11 mouse cellular contexts compared by ENCODE assay signal in the genomic region with DNA sequence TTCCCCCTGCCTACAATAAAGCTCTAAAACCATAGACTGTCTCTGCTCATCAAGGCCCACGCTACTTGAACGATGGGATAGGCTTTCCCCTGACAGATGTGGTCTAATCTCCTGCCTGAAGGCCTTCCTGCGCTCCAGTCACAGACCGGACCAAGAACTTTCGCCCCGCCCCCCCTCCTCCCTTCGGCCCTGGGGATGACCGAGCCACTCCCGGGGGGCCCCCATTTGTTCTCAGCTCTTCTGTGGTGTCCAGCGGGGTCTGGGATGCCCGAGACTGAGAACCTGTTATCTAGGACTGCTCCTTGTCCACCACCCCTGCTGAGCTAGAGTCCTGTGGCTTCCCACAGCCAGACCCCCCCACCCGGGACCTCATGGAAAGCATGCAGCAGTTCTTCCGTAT. TPM values are rescaled to one million over a fixed set of nuclear protein-coding genes. Genes with fewer than 3 reads are reported as not detected.
DNase-seq lines count a peak whose midpoint lies in the region; ATAC-seq and TF ChIP-seq lines count a peak whose summit lies in the region.
"Had no signal": no experiment of that assay in that cellular context is flagged by ENCODE, and none has a peak within 500 bp of the region (broad histone marks: within the 10 kb centered on the region; RNA-seq: fewer than 3 reads in every experiment).

No protein-coding gene starts in this region.

- no peak for ATAC-seq in forebrain, embryonic 13.5 days
- no peak for ATAC-seq in forebrain, postnatal 0 days
- no peak for ATAC-seq in lung, embryonic 16.5 days (ENCODE audit: low read depth)
- ATAC-seq in limb, embryonic 12.5 days (ENCODE audit: insufficient number of reproducible peaks, insufficient read depth, low FRiP score, low TSS enrichment, low read depth): no peak
- no peak for ATAC-seq in stomach, embryonic 16.5 days (ENCODE audit: insufficient read depth, low FRiP score)
- ATAC-seq in megakaryocyte progenitor cell, adult 5-6 weeks (replicated peaks; ENCODE audit: poor library complexity): no peak

- H3K27ac ChIP-seq in forebrain, embryonic 13.5 days: no peak overlapping the region
- no peak overlapping the region for H3K27ac ChIP-seq in forebrain, postnatal 0 days (ENCODE audit: low read depth, low read length)
- H3K27ac ChIP-seq in lung, embryonic 16.5 days (ENCODE audit: low read length): no peak overlapping the region
- H3K27ac ChIP-seq in limb, embryonic 12.5 days: no peak overlapping the region
- no peak overlapping the region for H3K27ac ChIP-seq in stomach, embryonic 16.5 days (ENCODE audit: low read length)

- no peaks in the 10 kb centered on the region for H3K36me3 ChIP-seq in forebrain, embryonic 13.5 days (ENCODE audit: poor library complexity, severe bottlenecking)
- H3K36me3 ChIP-seq in forebrain, postnatal 0 days (ENCODE audit: insufficient read depth): no peaks in the 10 kb centered on the region
- no peaks in the 10 kb centered on the region for H3K36me3 ChIP-seq in lung, embryonic 16.5 days (ENCODE audit: control insufficient read depth, insufficient read depth, low read length)
- H3K36me3 ChIP-seq in limb, embryonic 12.5 days: no peaks in the 10 kb centered on the region
- no peaks in the 10 kb centered on the region for H3K36me3 ChIP-seq in stomach, embryonic 16.5 days (ENCODE audit: control insufficient read depth, insufficient read depth, low read length)

- H3K4me1 ChIP-seq in forebrain, embryonic 13.5 days: peaks cover 4% of the 10 kb centered on the region; the same call in 1 of the 2 replicates
- H3K4me1 ChIP-seq in forebrain, postnatal 0 days (ENCODE audit: insufficient read depth): no peaks in the 10 kb centered on the region
- H3K4me1 ChIP-seq in lung, embryonic 16.5 days (replicated peaks; ENCODE audit: control insufficient read depth, insufficient read depth, low read length): no peaks in the 10 kb centered on the region
- peaks cover 4% of the 10 kb centered on the region for H3K4me1 ChIP-seq in limb, embryonic 12.5 days (replicated peaks)
- H3K4me1 ChIP-seq in stomach, embryonic 16.5 days (ENCODE audit: control insufficient read depth, insufficient read depth, low read length): 0 out of 2 replicates have a peak, but pooled peaks cover 5% of the 10 kb centered on the region

- WGBS in forebrain, embryonic 13.5 days: 7% methylated on average over 13 of the region's 13 CpGs
- whole genome bisulfite sequencing in forebrain, postnatal 0 days: 5% methylated on average over 13 of the region's 13 CpGs
- 6% methylated on average over 12 of the region's 13 CpGs for WGBS in lung, embryonic 16.5 days
- WGBS in limb, embryonic 12.5 days: 3% methylated on average over 12 of the region's 13 CpGs
- WGBS in stomach, embryonic 16.5 days: 10% methylated on average over 13 of the region's 13 CpGs

- no peaks in the 10 kb centered on the region for H3K27me3 ChIP-seq in forebrain, embryonic 13.5 days
- no peaks in the 10 kb centered on the region for H3K27me3 ChIP-seq in forebrain, postnatal 0 days (ENCODE audit: insufficient read depth, low read length)
- H3K27me3 ChIP-seq in lung, embryonic 16.5 days (ENCODE audit: control insufficient read depth, insufficient read depth, low read depth, low read length): no peaks in the 10 kb centered on the region
- H3K27me3 ChIP-seq in limb, embryonic 12.5 days: peaks cover 4% of the 10 kb centered on the region; the same call in 1 of the 2 replicates
- H3K27me3 ChIP-seq in stomach, embryonic 16.5 days (ENCODE audit: control insufficient read depth, insufficient read depth, low read length): no peaks in the 10 kb centered on the region

- no peak overlapping the region for H3K4me3 ChIP-seq in forebrain, embryonic 13.5 days
- no peak overlapping the region for H3K4me3 ChIP-seq in forebrain, postnatal 0 days (ENCODE audit: low read depth, low read length)
- H3K4me3 ChIP-seq in lung, embryonic 16.5 days (ENCODE audit: low read length): no peak overlapping the region
- no peak overlapping the region; the same call in 1 of the 2 replicates for H3K4me3 ChIP-seq in limb, embryonic 12.5 days (replicated peaks)
- H3K4me3 ChIP-seq in stomach, embryonic 16.5 days (replicated peaks; ENCODE audit: low read length): no peak overlapping the region

- H3K9ac ChIP-seq in forebrain, embryonic 13.5 days: no peak overlapping the region
- H3K9ac ChIP-seq in forebrain, postnatal 0 days: no peak overlapping the region
- H3K9ac ChIP-seq in lung, embryonic 16.5 days (ENCODE audit: low read length): peak overlapping the region; percentile 42; the same call in 1 of the 2 replicates
- H3K9ac ChIP-seq in limb, embryonic 12.5 days (replicated peaks): no peak overlapping the region
- H3K9ac ChIP-seq in stomach, embryonic 16.5 days (ENCODE audit: low read length): no peak overlapping the region; the same call in 1 of the 2 replicates

- no peak for TF ChIP-seq CTCF in forebrain, postnatal 0 days (IDR thresholded peaks at IDR 0.05; ENCODE audit: low read depth)

- DNase-seq in forebrain, postnatal 0 days: no peak
- no peak for DNase-seq in lung, postnatal 25 days (ENCODE audit: low spot score)
- no peak for DNase-seq in ovary, postnatal 14 days (ENCODE audit: low spot score)
- DNase-seq: adrenal gland, adult 8-10 months; cerebellum, postnatal 36 days had no signal

- H3K4me2 ChIP-seq in forebrain, embryonic 13.5 days: peak overlapping the region; percentile 27; the same call in 1 of the 2 replicates
- H3K4me2 ChIP-seq in forebrain, postnatal 0 days (ENCODE audit: low read depth): no peak overlapping the region
- peak overlapping the region; percentile 28; the same call in 1 of the 2 replicates for H3K4me2 ChIP-seq in lung, embryonic 16.5 days (ENCODE audit: low read depth, low read length)
- peak overlapping the region; percentile 49 for H3K4me2 ChIP-seq in limb, embryonic 12.5 days
- peak overlapping the region; percentile 43 for H3K4me2 ChIP-seq in stomach, embryonic 16.5 days (ENCODE audit: low read depth, low read length)

- no peaks in the 10 kb centered on the region for H3K9me3 ChIP-seq in forebrain, embryonic 13.5 days (replicated peaks)
- H3K9me3 ChIP-seq in forebrain, postnatal 0 days (ENCODE audit: low read length): no peaks in the 10 kb centered on the region
- H3K9me3 ChIP-seq in lung, embryonic 16.5 days (ENCODE audit: control insufficient read depth, low read length): no peaks in the 10 kb centered on the region
- no peaks in the 10 kb centered on the region for H3K9me3 ChIP-seq in limb, embryonic 12.5 days
- no peaks in the 10 kb centered on the region for H3K9me3 ChIP-seq in stomach, embryonic 16.5 days (replicated peaks; ENCODE audit: control insufficient read depth, low read length)

RNA-seq across cellular contexts. Expression of a gene that starts 26.1 kb away (rescaled TPM):
- 14.1 and 15.4 TPM in 2 replicates for polyA plus RNA-seq in forebrain, embryonic 13.5 days (2015; fragmentation: Nextera tagmentation; extraction: Ambion mirVana)
- total RNA-seq in forebrain, postnatal 0 days (2014; rRNA removed): 68.9 and 71.9 TPM in 2 replicates
- 9.5 and 9.9 TPM in 2 replicates for polyA plus RNA-seq in forebrain, postnatal 0 days (2015; fragmentation: Nextera tagmentation; extraction: Ambion mirVana)
- polyA plus RNA-seq in lung, embryonic 16.5 days (2015; fragmentation: Nextera tagmentation; extraction: Ambion mirVana): 9.5 and 9.8 TPM in 2 replicates
- polyA plus RNA-seq in limb, embryonic 12.5 days (2016; fragmentation: Nextera tagmentation; extraction: Ambion mirVana): 15.9 and 18.1 TPM in 2 replicates
- 7.0 and 7.4 TPM in 2 replicates for polyA plus RNA-seq in stomach, embryonic 16.5 days (2015; fragmentation: Nextera tagmentation; extraction: Ambion mirVana)
- 92.5 and 110 TPM in 2 replicates for total RNA-seq in megakaryocyte progenitor cell, adult 5-6 weeks (2015)
- 98.1 and 128 TPM in 2 replicates for total RNA-seq in megakaryocyte progenitor cell, adult 5-6 weeks (2017)

RNA-seq across cellular contexts. Expression of a gene that starts 31.7 kb away (rescaled TPM):
- 1.2 TPM in 2 replicates for polyA plus RNA-seq in forebrain, embryonic 13.5 days (2015; fragmentation: Nextera tagmentation; extraction: Ambion mirVana)
- 1.8 and 2.1 TPM in 2 replicates for total RNA-seq in forebrain, postnatal 0 days (2014; rRNA removed)
- polyA plus RNA-seq in forebrain, postnatal 0 days (2015; fragmentation: Nextera tagmentation; extraction: Ambion mirVana): 0.65 and 0.86 TPM in 2 replicates
- polyA plus RNA-seq in lung, embryonic 16.5 days (2015; fragmentation: Nextera tagmentation; extraction: Ambion mirVana): 8.8 and 9.3 TPM in 2 replicates
- polyA plus RNA-seq in limb, embryonic 12.5 days (2016; fragmentation: Nextera tagmentation; extraction: Ambion mirVana): 3.5 and 3.7 TPM in 2 replicates
- 3.0 and 3.1 TPM in 2 replicates for polyA plus RNA-seq in stomach, embryonic 16.5 days (2015; fragmentation: Nextera tagmentation; extraction: Ambion mirVana)
- total RNA-seq in megakaryocyte progenitor cell, adult 5-6 weeks (2015): 0.12 TPM in 1 of 2 replicates, not detected in the other
- total RNA-seq in megakaryocyte progenitor cell, adult 5-6 weeks (2017): not detected in 2 replicates
- polyA plus RNA-seq: macrophage had no signal

RNA-seq across cellular contexts. Expression of a gene that starts 35.0 kb away (rescaled TPM):
- polyA plus RNA-seq in forebrain, embryonic 13.5 days (2015; fragmentation: Nextera tagmentation; extraction: Ambion mirVana): 18.6 and 20.6 TPM in 2 replicates
- total RNA-seq in forebrain, postnatal 0 days (2014; rRNA removed): 32.8 and 41.9 TPM in 2 replicates
- polyA plus RNA-seq in forebrain, postnatal 0 days (2015; fragmentation: Nextera tagmentation; extraction: Ambion mirVana): 14.5 and 17.3 TPM in 2 replicates
- 0.39 and 0.54 TPM in 2 replicates for polyA plus RNA-seq in lung, embryonic 16.5 days (2015; fragmentation: Nextera tagmentation; extraction: Ambion mirVana)
- polyA plus RNA-seq in limb, embryonic 12.5 days (2016; fragmentation: Nextera tagmentation; extraction: Ambion mirVana): 0.51 and 0.81 TPM in 2 replicates
- polyA plus RNA-seq in stomach, embryonic 16.5 days (2015; fragmentation: Nextera tagmentation; extraction: Ambion mirVana): 1.2 and 1.6 TPM in 2 replicates
- 0.22 and 0.71 TPM in 2 replicates for total RNA-seq in megakaryocyte progenitor cell, adult 5-6 weeks (2015)
- total RNA-seq in megakaryocyte progenitor cell, adult 5-6 weeks (2017): 0.30 and 0.37 TPM in 2 replicates
